Mouse (Mus musculus): ENCODE data around the gene Rara.
"Not testable (repeated sequence)": the region's sequence is repeated elsewhere in the genome, so short reads cannot be mapped to it uniquely, and the experiment has no call there.

The Rara gene

GRCm38 (mm10) chr11:98927438-98928076 is at the start of gene Rara:
Rara (plus strand) TSS chr11:98927818.
- no peak for DNase-seq (ENCODE audit: low spot score)

- no peak for DNase-seq (ENCODE audit: low spot score)
Observed at GRCm38 (mm10) chr11:98887703-98888102, 39.9 kb upstream of the Rara start.

- no peak for DNase-seq (ENCODE audit: low spot score)
Observed at GRCm38 (mm10) chr11:98889077-98889476, 38.5 kb upstream of the Rara start.

- no peak for DNase-seq (ENCODE audit: low spot score)
Observed at GRCm38 (mm10) chr11:98889977-98890376, 37.6 kb upstream of the Rara start.

GRCm38 (mm10) chr11:98892426-98892825 is 35.2 kb upstream of the Rara start:
- DNase-seq (ENCODE audit: low spot score): no peak

GRCm38 (mm10) chr11:98900529-98901125 is 27.0 kb upstream of the Rara start:
- DNase-seq (ENCODE audit: low spot score): no peak

GRCm38 (mm10) chr11:98902621-98903245 is 24.9 kb upstream of the Rara start:
- no peak for DNase-seq (ENCODE audit: low spot score)

- DNase-seq (ENCODE audit: low spot score): no peak
Observed at GRCm38 (mm10) chr11:98904577-98904976, 23.0 kb upstream of the Rara start.

GRCm38 (mm10) chr11:98905033-98905432 is 22.6 kb upstream of the Rara start:
- DNase-seq (ENCODE audit: low spot score): peak; percentile 76

- DNase-seq (ENCODE audit: low spot score): no peak
Observed at GRCm38 (mm10) chr11:98905583-98905982, 22.0 kb upstream of the Rara start.

- DNase-seq (ENCODE audit: low spot score): no peak
Observed at GRCm38 (mm10) chr11:98907063-98907436, 20.6 kb upstream of the Rara start.

- peak; percentile 98 for DNase-seq (ENCODE audit: low spot score)
Observed at GRCm38 (mm10) chr11:98907437-98908173, 20.0 kb upstream of the Rara start, which contains the start of gene Cdc6. Cdc6 (plus strand) TSS chr11:98907801.

GRCm38 (mm10) chr11:98909654-98910053 is 18.0 kb upstream of the Rara start:
- peak; percentile 79 for DNase-seq (ENCODE audit: low spot score)

GRCm38 (mm10) chr11:98910415-98910814 is 17.2 kb upstream of the Rara start:
- no peak for DNase-seq (ENCODE audit: low spot score)

- DNase-seq (ENCODE audit: low spot score): no peak
Observed at GRCm38 (mm10) chr11:98911498-98911897, 16.1 kb upstream of the Rara start.

GRCm38 (mm10) chr11:98914196-98914595 is 13.4 kb upstream of the Rara start:
- DNase-seq (ENCODE audit: low spot score): no peak

GRCm38 (mm10) chr11:98916376-98916775 is 11.2 kb upstream of the Rara start:
- not testable (repeated sequence) for DNase-seq (ENCODE audit: low spot score)

- DNase-seq (ENCODE audit: low spot score): no peak
Observed at GRCm38 (mm10) chr11:98917428-98918005, 10.1 kb upstream of the Rara start.

GRCm38 (mm10) chr11:98918231-98918630 is 9.4 kb upstream of the Rara start:
- DNase-seq (ENCODE audit: low spot score): peak; percentile 71

- DNase-seq (ENCODE audit: low spot score): no peak
Observed at GRCm38 (mm10) chr11:98919009-98919408, 8.6 kb upstream of the Rara start.

GRCm38 (mm10) chr11:98921813-98922212 is 5.8 kb upstream of the Rara start:
- not testable (repeated sequence) for DNase-seq (ENCODE audit: low spot score)

- peak; percentile 65 for DNase-seq (ENCODE audit: low spot score)
Observed at GRCm38 (mm10) chr11:98922307-98922706, 5.3 kb upstream of the Rara start.
